Mouse (Mus musculus): ENCODE measurements around the gene Olfr132. TPM values are rescaled to one million over a fixed set of nuclear protein-coding genes. Genes with fewer than 3 reads are reported as not detected.
"Not testable (repeated sequence)": the region's sequence is repeated elsewhere in the genome, so short reads cannot be mapped to it uniquely, and the experiment has no call there.

The Olfr132 gene
- total RNA-seq (2021) = not detected
- long read RNA-seq, experiment 1 = 0 reads
- long read RNA-seq, experiment 2 = 0 reads

GRCm38 (mm10) chr17:38134426-38134825 is at the start of gene Olfr132:
TSS of gene Olfr132 (minus strand) at chr17:38134526.
- no peak for DNase-seq (ENCODE audit: low spot score in 2 of 2)

DNA sequence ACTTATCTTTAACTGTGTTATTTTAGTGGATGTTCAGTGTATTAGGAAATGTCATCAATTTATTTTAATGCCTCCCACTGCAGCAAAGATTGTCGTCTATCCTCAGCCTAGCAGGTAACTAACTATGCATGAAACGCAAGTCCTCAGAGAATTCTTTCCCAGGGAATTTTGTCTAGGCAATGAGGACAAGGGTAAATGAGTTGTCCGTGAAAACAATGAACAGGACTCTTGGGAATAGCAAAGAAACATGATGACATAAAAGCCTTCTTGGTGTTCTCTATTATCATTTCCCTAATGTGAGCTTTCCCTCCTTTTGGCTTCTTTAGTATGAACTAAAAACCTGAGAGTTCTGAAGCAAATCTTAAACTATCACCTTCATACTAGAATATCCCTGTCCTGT is 36.8 kb upstream of the Olfr132 start, which contains the start of gene Olfr134:
Gene Olfr134 (plus strand): TSS at position 301 of the 400 bp plus-strand sequence.
- no peak for DNase-seq (ENCODE audit: low spot score in 2 of 2)

DNA sequence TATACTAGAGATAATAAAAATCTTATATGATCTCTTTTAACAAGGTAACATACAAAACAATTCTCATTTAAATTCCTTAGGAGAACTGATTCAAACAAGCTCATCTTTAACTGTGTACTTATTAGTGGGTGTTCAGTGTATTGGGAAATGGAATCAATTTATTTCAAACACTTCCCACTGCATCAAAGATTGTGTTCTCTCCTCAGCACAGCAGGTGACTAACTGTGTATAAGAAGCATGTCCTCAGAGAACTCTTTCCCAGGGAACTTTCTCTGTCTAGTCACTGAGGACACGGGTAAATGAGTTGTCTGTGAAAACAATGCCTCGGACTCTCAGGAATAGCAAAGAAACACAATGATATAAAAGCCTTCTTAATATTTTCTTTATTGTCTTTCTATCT is 10.7 kb upstream of the Olfr132 start, which contains the start of gene Olfr133:
Gene Olfr133 (plus strand): TSS at position 301 of the 400 bp plus-strand sequence.
- DNase-seq (ENCODE audit: low spot score in 2 of 2) = no peak

- not testable (repeated sequence) for DNase-seq (ENCODE audit: low spot score in 2 of 2)
Measured at GRCm38 (mm10) chr17:38125371-38125770, 9.0 kb downstream of the Olfr132 start.

DNA sequence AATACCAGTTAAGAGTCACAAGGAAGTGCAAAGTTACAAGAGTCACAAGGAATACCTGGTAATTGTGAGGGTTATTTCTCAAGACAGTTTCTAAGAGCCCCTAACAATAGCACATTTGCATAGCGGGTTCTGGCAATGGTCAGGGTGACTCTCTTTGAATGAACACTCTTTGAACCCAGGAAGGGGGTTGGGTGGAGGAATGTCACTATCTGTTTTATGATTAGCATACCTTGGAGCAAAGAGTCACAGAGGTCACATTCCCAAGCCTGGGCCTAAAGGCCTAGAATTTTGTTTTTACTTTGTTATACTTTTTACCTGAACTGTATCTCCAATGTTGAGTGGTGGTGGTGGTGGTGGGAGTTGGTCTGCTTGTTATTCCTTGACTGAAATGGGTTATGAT is 10.1 kb downstream of the Olfr132 start:
- not testable (repeated sequence) for DNase-seq (ENCODE audit: low spot score in 2 of 2)

DNA sequence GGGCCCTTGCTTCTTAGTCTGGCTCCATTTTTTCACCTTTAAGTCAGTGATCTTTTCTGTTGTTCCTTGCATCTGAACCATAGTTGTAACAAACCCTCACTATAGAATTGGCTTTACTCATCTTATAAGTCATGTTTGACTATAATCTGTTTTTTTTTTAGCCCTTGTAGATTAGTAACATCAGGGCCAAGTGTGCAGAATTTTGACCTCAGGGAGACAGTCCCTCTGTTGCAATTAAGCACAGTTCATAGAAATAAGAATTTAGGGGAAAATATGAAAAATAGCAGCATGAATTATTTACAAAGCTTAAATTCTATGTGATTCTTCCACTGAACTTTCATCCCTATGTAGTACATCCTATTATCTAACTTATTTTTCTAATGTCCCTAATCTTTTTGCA is 45.7 kb downstream of the Olfr132 start, which contains the start of gene Olfr131:
Gene Olfr131 (minus strand): TSS at position 101 of the 400 bp plus-strand sequence.
- DNase-seq (ENCODE audit: low spot score in 2 of 2) = no peak

DNA sequence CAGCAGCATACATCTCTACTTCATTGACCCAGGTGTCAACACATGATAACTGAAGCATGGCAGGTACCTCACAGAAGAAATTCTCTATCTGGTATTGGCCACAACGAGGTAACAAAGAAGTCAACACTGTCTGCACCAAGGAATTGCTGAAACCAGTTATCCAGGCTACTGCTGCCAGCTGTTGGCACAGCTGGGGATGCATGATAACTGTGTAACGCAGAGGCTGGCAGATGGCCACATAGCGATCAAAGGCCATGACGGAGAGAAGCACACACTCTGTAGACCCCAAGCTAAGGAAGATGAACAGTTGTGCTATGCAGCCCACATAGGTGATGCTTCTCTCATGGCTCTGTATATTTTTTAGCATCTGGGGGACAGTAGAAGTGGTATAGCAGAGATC is 52.0 kb downstream of the Olfr132 start:
- DNase-seq (ENCODE audit: low spot score in 2 of 2) = no peak

Other genes with a start within 250 kb of the Olfr132 start
- not detected for gene Olfr127, start 234.1 kb downstream of the Olfr132 start, total RNA-seq (2021)
- not detected for gene Olfr128, start 214.0 kb downstream of the Olfr132 start, total RNA-seq (2021)
- not detected for gene Olfr761, start 181.4 kb downstream of the Olfr132 start, total RNA-seq (2021)
- gene Olfr129, start 74.4 kb downstream of the Olfr132 start, total RNA-seq (2021) = not detected
- not detected for gene Olfr130, start 70.6 kb downstream of the Olfr132 start, total RNA-seq (2021)
- gene Olfr131, start 45.8 kb downstream of the Olfr132 start, total RNA-seq (2021) = not detected
- gene Olfr133, start 10.8 kb upstream of the Olfr132 start, total RNA-seq (2021) = not detected
- not detected for gene Olfr134, start 36.9 kb upstream of the Olfr132 start, total RNA-seq (2021)
- gene Olfr135, start 69.8 kb upstream of the Olfr132 start, total RNA-seq (2021) = not detected
- not detected for gene Olfr138, start 126.5 kb upstream of the Olfr132 start, total RNA-seq (2021)
- gene Olfr137, start 173.0 kb upstream of the Olfr132 start, total RNA-seq (2021) = not detected
- gene Olfr136, start 195.3 kb upstream of the Olfr132 start, total RNA-seq (2021) = not detected